Mouse (Mus musculus): ENCODE results near the gene Tulp4.

DNA sequence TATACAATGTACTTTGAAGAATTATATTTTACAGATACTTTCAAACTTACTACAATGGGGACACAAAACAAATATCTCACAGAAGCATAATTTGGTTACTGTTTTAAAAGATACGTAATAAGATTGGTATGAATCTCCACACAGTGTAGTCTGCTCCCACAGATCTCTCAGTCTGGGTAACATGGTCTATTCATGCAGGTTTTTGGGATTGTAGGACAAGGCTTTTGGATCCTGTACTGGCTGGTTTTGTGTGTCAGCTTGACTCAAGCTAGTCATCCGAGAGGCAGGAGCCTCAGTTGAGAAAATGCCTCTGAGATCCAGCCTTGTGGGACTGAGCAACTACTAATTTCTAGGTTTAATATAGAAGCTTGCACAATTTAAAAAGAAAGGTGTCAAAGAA is 35.1 kb downstream of the Tulp4 start:
- TF ChIP-seq EP300 (IDR thresholded peaks at IDR 0.05; ENCODE audit: low read depth) (no peak), CTCF (IDR thresholded peaks at IDR 0.05; ENCODE audit: low read depth) (no peak)

Measured in liver, postnatal 0 days (tissue).